Mouse (Mus musculus): ENCODE results near the gene BC024978. TPM values are rescaled to one million over a fixed set of nuclear protein-coding genes. Genes with fewer than 3 reads are reported as not detected.

BC024978 gene
- polyA plus RNA-seq, 1 experiment from 2014 or later = 4.2 TPM

DNA sequence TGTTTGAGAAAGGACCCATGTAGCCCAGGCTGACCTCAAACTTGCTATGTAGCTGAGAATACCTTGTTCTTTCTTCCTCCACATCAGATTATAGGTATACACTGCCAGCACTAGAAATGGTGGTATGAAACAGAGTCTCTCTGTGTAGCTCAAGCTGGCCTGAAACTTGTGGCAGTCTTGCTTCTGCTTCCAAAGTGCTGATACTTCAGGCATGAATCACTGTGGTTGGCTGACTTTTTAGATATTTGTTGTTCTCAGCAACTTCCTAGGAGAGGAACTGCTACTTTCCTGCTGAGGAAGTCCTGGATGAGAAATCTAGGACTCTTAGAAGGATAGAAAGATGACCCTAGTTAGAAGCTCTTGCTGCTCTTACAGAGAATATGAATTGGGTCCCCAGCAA, 2.8 kb downstream of the BC024978 start:
- Histone ChIP-seq H3K9ac (no peak overlapping the region), H3K9me3 (replicated peaks) (no peaks in the 10 kb centered on the region), H3K4me3 (replicated peaks) (no peak overlapping the region), H3K4me1 (peaks cover 25% of the 10 kb centered on the region), H3K27me3 (no peaks in the 10 kb centered on the region), H3K27ac (no peak overlapping the region), H3K36me3 (peaks cover 52% of the 10 kb centered on the region), H3K4me2 (no peak overlapping the region)
- no peak for ATAC-seq (replicated peaks; ENCODE audit: low FRiP score)

- 96% methylated on average over 8 of the region's 8 CpGs for WGBS
- no peak for ATAC-seq (replicated peaks; ENCODE audit: low FRiP score)
Measured at GRCm38 (mm10) chr7:27198779-27199178, 3.2 kb downstream of the BC024978 start.

DNA sequence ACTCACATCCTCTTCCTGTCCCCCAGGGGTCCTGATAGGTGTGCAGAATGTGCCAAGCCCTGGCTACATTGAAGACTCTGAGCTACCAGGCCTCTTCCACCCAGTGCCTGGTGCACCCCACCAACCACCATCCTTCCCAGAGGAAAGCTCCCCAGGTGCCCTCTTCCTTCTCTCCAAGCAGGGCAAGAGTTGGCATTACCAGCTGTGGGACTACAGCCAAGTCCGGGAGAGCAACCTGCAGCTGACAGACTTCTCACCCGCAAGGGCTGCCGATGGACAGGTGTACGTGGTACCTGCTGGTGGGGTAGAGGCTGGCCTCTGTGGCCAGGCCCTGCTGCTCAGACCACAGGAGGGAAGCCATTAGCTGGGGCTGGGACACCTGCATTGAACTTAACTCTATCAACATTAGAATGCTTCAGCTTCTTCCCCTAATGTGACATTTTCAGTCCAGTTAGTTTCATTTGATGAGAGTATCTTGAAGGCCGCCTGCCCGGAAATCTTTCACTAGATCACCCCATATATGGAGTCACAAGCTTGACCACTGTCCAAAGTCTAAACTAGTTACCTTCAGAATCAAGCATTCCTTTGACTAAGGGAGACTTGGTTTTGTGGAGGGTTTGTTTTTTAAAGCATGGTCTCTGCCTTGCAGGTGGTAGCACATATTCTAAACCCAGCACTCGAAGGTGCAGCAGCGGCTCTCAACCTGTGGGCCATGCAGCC, 8.3 kb downstream of the BC024978 start:
- Histone ChIP-seq H3K4me3 (replicated peaks) (no peak overlapping the region), H3K27me3 (no peaks in the 10 kb centered on the region), H3K9me3 (replicated peaks) (no peaks in the 10 kb centered on the region), H3K4me1 (no peaks in the 10 kb centered on the region), H3K36me3 (peaks cover 69% of the 10 kb centered on the region), H3K9ac (no peak overlapping the region), H3K4me2 (no peak overlapping the region), H3K27ac (no peak overlapping the region)
- WGBS = 98% methylated on average over 8 of the region's 8 CpGs
- no peak for ATAC-seq (replicated peaks; ENCODE audit: low FRiP score)

More at GRCm38 (mm10) chr7:27198779-27199178, 3.2 kb downstream of the BC024978 start:
- peaks cover 22% of the 10 kb centered on the region for H3K4me1 ChIP-seq
- H3K4me2 ChIP-seq = no peak overlapping the region
- no peaks in the 10 kb centered on the region for H3K9me3 ChIP-seq (replicated peaks)
- no peak overlapping the region for H3K27ac ChIP-seq
- H3K27me3 ChIP-seq = no peaks in the 10 kb centered on the region
- no peak overlapping the region for H3K9ac ChIP-seq
- peaks cover 52% of the 10 kb centered on the region for H3K36me3 ChIP-seq
- no peak overlapping the region for H3K4me3 ChIP-seq (replicated peaks)

DNA sequence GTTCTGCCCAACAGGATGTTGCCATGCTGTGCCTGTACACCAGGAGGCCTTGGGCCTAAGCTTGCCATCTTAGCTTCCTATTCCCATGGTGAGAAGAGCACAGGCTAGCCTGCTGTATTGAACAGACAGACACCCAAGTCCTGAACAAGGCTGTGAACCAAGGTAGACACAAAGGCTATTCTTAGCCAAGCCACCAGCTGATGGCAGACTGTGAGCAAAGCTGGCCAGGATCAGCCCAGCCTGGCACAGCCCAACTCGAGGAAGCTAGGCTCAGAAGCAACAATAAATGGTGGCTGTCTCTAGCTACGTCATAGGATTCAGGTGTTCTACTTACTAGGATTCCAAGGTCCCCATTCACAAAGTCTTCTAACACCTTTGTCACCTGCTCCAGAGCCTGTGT, 17.0 kb downstream of the BC024978 start:
- Histone ChIP-seq H3K9me3 (replicated peaks) (no peaks in the 10 kb centered on the region), H3K27me3 (no peaks in the 10 kb centered on the region), H3K4me3 (replicated peaks) (no peak overlapping the region), H3K4me2 (no peak overlapping the region), H3K9ac (no peak overlapping the region), H3K4me1 (no peaks in the 10 kb centered on the region), H3K36me3 (peaks cover 92% of the 10 kb centered on the region), H3K27ac (no peak overlapping the region)
- 89% methylated on average over 2 of the region's 2 CpGs for WGBS
- no peak for ATAC-seq (replicated peaks; ENCODE audit: low FRiP score)

- H3K27ac ChIP-seq = no peak overlapping the region
- H3K4me3 ChIP-seq (replicated peaks) = no peak overlapping the region
- H3K4me1 ChIP-seq = peaks cover 3% of the 10 kb centered on the region
- whole genome bisulfite sequencing = 59% methylated on average over 7 of the region's 7 CpGs
- H3K27me3 ChIP-seq = no peaks in the 10 kb centered on the region
- peaks cover 61% of the 10 kb centered on the region for H3K36me3 ChIP-seq
- no peaks in the 10 kb centered on the region for H3K9me3 ChIP-seq (replicated peaks)
- no peak for ATAC-seq (replicated peaks; ENCODE audit: low FRiP score)
- no peak overlapping the region for H3K9ac ChIP-seq
- no peak overlapping the region for H3K4me2 ChIP-seq
Measured at GRCm38 (mm10) chr7:27218586-27218985, 23.0 kb downstream of the BC024978 start.

GRCm38 (mm10) chr7:27219937-27220336, 24.4 kb downstream of the BC024978 start:
- Histone ChIP-seq H3K27ac (no peak overlapping the region), H3K27me3 (no peaks in the 10 kb centered on the region), H3K4me1 (peaks cover 16% of the 10 kb centered on the region), H3K4me3 (replicated peaks) (no peak overlapping the region), H3K9ac (no peak overlapping the region), H3K36me3 (peaks cover 51% of the 10 kb centered on the region), H3K4me2 (no peak overlapping the region), H3K9me3 (replicated peaks) (no peaks in the 10 kb centered on the region)
- 0 out of 2 replicates have a peak, but pooled peaks have one; percentile 6 for ATAC-seq (replicated peaks; ENCODE audit: low FRiP score)
- WGBS = 56% methylated on average over 11 of the region's 11 CpGs

- Histone ChIP-seq H3K27me3 (no peaks in the 10 kb centered on the region), H3K27ac (no peak overlapping the region), H3K9ac (no peak overlapping the region), H3K4me3 (replicated peaks) (no peak overlapping the region), H3K36me3 (peaks cover 33% of the 10 kb centered on the region), H3K9me3 (replicated peaks) (no peaks in the 10 kb centered on the region), H3K4me1 (peaks cover 36% of the 10 kb centered on the region), H3K4me2 (no peak overlapping the region)
- ATAC-seq (replicated peaks; ENCODE audit: low FRiP score) = no peak
- 69% methylated on average over 6 of the region's 6 CpGs for WGBS
Measured at GRCm38 (mm10) chr7:27221939-27222338, 26.4 kb downstream of the BC024978 start.

GRCm38 (mm10) chr7:27222538-27222937, 27.0 kb downstream of the BC024978 start:
- Histone ChIP-seq H3K36me3 (peaks cover 30% of the 10 kb centered on the region), H3K4me3 (replicated peaks) (no peak overlapping the region), H3K27me3 (no peaks in the 10 kb centered on the region), H3K4me2 (no peak overlapping the region), H3K27ac (no peak overlapping the region), H3K9ac (no peak overlapping the region), H3K9me3 (replicated peaks) (no peaks in the 10 kb centered on the region), H3K4me1 (peaks cover 42% of the 10 kb centered on the region)
- 60% methylated on average over 1 of the region's 1 CpGs for WGBS
- no peak for ATAC-seq (replicated peaks; ENCODE audit: low FRiP score)

- Histone ChIP-seq H3K9ac (no peak overlapping the region), H3K27me3 (no peaks in the 10 kb centered on the region), H3K27ac (no peak overlapping the region), H3K4me3 (replicated peaks) (no peak overlapping the region), H3K4me1 (peaks cover 49% of the 10 kb centered on the region), H3K9me3 (replicated peaks) (no peaks in the 10 kb centered on the region), H3K4me2 (peak overlapping the region; percentile 87), H3K36me3 (peaks cover 5% of the 10 kb centered on the region; the same call in 1 of the 2 replicates)
- no peak for ATAC-seq (replicated peaks; ENCODE audit: low FRiP score)
- WGBS = 65% methylated on average over 11 of the region's 11 CpGs
Measured at GRCm38 (mm10) chr7:27224877-27225575, 29.4 kb downstream of the BC024978 start.

- Histone ChIP-seq H3K27me3 (no peaks in the 10 kb centered on the region), H3K9ac (peak overlapping the region; percentile 80), H3K27ac (no peak overlapping the region), H3K4me1 (peaks cover 51% of the 10 kb centered on the region), H3K9me3 (replicated peaks) (no peaks in the 10 kb centered on the region), H3K4me2 (peak overlapping the region; percentile 87), H3K36me3 (0 out of 2 replicates have a peak, but pooled peaks cover 4% of the 10 kb centered on the region), H3K4me3 (replicated peaks) (peak overlapping the region; percentile 90)
- no peak for ATAC-seq (replicated peaks; ENCODE audit: low FRiP score)
- 30% methylated on average over 9 of the region's 9 CpGs for WGBS
Measured at GRCm38 (mm10) chr7:27227276-27227675, 31.7 kb downstream of the BC024978 start.

DNA sequence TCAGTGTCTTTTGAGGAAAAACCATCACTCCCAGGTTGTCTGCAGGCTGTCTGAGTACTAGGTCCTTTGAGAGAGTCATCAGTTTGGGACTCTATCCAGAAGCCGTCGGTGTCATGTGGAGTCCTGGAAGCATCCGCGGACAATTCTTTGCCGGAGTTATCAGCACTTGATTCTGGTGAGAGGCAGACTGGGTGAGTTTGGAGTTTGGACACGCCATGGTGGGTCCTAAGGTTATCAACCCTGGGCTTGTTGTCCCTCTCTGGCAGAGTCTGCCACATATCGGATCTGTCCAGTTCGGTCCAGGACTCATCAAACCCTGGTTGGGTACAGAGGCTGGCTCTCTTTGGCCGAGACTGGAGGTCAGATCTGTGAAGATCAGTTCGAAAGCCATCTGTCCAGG, 32.1 kb downstream of the BC024978 start:
- no peaks in the 10 kb centered on the region for H3K9me3 ChIP-seq (replicated peaks)
- ATAC-seq (replicated peaks; ENCODE audit: low FRiP score) = peak; percentile 9
- H3K9ac ChIP-seq = peak overlapping the region; percentile 80
- peak overlapping the region; percentile 92 for H3K27ac ChIP-seq
- H3K4me1 ChIP-seq = peaks cover 54% of the 10 kb centered on the region
- no peaks in the 10 kb centered on the region for H3K27me3 ChIP-seq
- peak overlapping the region; percentile 90 for H3K4me3 ChIP-seq (replicated peaks)
- 0 out of 2 replicates have a peak, but pooled peaks cover 2% of the 10 kb centered on the region for H3K36me3 ChIP-seq
- H3K4me2 ChIP-seq = peak overlapping the region; percentile 87
- WGBS = 2% methylated on average over 10 of the region's 10 CpGs

DNA sequence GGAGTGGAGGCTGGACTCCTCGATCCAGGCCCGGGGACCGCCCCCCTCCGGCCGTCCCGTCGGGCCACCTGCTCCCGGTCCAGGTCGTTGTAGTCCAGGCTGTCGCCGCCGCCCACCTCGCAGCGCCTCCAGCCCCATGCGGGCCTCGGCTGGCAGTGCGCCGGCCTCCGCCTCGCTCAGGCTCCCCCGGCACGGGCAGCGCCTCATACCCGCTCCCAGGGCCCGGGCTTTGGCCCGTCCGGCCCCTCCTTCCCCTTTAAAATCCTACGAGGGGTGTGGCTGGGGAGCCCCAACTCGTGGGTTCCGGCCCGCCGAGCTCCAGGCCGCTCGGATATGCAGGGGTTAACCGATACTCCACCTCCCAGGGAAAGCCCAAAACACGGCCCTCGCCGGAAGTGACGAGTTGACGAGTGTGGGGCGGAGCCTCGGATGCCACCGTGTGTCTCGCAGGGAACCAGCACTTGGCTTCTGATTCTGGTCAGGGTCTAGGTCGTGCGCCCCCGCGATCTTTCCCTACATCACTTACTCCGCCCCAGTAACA, 32.8 kb downstream of the BC024978 start, which contains the start of gene Itpkc:
Itpkc (minus strand) TSS at position 381 of the 541 bp plus-strand sequence.
- no peaks in the 10 kb centered on the region for H3K9me3 ChIP-seq (replicated peaks)
- H3K4me3 ChIP-seq (replicated peaks) = peak within 1 kb of the TSS; percentile 90
- under 1% methylated on average over 49 of the region's 49 CpGs for WGBS
- peak within 1 kb of the TSS; percentile 80 for H3K9ac ChIP-seq
- peaks cover 56% of the 10 kb centered on the region for H3K4me1 ChIP-seq
- no peaks in the 10 kb centered on the region for H3K27me3 ChIP-seq
- H3K27ac ChIP-seq = peak within 1 kb of the TSS; percentile 92
- peak; percentile 76 for ATAC-seq (replicated peaks; ENCODE audit: low FRiP score)
- H3K36me3 ChIP-seq = no peaks in the 10 kb centered on the region
- H3K4me2 ChIP-seq = peak within 1 kb of the TSS; percentile 87
